Mouse (Mus musculus): Measurements from ENCODE around the gene Rars.
"Not testable (repeated sequence)": the region's sequence is repeated elsewhere in the genome, so short reads cannot be mapped to it uniquely, and the experiment has no call there.

Rars gene

DNA sequence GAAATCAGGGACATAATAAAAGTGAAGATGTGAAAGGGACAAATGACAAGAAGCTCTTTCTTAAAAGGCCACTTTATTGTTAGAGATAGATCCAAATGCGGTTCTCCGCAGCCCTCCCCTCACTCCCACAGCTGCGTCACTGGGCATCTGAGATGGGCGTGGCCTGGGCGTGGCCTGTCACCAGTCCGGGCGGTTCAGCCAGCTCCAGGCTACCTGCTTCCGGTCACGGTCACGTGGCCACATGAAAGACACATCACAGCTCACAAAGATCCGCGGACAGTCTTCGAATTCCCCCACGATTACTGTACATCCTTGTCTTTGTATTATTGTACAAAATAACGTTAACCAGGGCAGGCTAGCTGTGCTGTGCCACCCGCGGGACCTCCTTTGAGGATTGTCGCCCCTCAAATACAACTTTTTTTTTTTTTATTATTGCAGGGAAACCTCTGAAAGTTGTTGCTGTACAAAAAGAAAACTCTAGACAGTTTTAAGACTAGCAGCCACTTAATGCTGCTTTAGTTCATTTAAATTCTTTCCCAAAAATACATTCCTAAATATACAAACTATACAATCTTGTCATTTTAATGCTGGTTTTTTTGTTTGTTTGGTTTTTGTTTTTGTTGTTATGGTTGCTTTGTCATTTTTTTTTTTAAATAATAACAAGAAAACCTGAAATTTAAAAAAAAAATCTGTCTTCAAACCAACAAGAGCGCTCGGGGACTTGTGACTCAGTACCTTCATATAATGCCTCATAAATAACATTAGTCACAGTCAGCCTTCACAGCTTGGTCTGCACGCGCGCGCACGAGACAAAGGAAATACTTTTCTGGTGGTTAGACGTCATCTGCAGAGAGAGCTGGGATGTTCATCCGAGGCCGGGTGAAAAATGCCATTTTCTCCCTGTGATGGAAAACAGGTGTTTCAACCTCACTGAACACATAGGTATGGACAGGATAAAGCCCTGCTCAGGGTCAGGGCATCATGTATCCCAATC is 4.3 kb upstream of the Rars start:
- DNase-seq (ENCODE audit: low spot score in 2 of 2), result peak; percentile 38 to 46

DNA sequence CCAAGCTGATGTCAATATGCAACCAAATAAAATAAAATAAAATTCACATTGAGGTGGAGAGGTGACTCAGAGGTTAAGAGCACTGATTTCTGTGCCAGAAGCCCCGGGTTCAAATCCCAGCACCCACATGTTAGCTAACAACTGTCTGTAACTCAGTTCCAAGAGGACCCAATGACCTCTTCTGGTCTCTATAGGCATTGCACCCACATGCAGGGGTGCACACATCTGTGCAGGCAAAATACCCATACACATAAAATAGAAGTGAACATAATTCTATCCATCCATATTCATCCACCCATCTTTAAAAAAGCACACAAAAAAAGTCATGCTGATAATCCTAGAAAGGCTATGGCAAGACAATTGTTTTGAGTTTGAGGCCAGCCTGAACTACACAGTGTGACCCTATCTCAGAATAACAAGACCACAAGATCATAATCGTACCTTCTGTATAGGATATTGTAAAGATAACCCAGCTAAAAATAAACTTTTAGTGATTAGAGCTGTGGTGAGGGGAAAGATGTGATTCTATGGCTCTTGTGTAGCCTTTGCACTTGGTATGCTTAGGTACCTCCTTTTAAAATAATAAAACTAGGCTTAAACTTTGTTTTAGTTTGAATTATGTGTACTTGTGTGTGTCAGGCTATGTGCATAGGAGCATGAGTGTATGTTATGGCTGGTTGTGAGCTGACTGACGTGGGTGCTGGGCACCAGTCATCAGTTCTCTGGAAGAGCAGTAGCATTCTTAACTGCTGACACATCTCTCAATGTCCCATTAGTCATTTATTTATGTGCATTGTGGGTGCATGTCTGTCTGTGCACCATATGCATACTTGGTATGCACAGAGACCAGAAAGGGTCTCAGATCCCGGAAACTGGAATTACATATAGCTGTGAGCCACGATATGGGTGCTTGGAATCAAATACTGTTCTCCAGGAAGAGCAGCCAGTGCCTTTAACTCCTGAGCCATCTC is 3.1 kb upstream of the Rars start:
- no peak for DNase-seq (ENCODE audit: low spot score in 2 of 2)

DNA sequence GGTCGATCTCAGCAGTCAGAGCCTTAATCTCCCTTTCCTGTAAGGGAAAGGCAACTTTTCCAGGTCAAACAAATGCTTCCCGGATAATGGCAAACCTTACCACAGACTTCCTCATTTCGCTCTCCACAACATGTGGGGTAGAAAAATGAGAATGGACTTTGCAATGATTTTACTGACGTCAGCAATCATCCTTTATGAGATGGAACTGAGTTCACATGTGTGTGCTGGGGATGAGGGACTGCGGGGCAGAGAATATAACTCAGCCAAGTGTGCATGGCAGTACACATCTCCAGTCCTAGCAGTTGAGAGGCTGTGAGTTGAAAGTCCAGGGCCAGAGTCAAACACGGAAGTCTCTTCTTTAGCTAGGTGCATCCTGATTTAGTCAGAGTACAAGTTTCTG is 1.0 kb downstream of the Rars start:
- DNase-seq (ENCODE audit: low spot score in 2 of 2), result no peak

DNA sequence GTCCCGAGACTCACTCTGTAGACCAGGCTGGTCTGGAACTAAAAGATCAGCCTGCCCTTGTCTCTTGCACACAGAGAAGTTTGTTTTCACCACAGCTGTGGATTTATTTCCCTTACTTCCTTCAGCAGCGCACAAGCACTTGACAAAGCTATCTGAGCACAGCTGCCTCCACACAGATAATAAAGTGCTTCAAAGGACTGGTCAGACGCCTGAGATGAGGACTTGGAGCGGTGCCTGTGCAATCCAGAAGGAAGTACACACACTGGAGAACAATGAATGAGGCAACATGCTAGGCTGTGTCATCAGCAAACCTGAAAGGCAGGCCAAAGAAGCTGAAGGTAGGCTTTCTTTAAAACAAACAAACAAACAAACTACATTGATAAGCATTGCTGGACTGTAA is 2.2 kb downstream of the Rars start:
- DNase-seq (ENCODE audit: low spot score in 2 of 2), result no peak

DNA sequence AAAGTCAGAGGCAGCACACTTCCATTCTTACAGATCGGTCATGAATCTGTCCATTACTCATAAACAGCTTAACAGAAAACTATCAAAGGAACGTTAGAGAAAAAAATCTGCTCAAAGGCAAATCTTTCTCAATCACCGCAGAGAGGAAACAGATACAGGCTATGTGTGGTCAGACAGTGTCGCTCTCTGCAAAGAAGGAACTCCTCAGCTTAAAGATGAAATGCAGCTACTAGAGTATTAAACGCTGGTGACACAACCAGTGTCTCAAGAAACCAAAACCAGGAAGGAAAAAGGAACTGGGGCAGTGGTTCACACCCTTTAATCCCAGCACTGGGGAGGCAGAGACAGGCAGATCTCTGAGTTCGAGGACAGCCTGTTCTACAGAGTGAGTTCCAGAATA is 6.6 kb downstream of the Rars start:
- DNase-seq (ENCODE audit: low spot score in 2 of 2), result no peak

DNA sequence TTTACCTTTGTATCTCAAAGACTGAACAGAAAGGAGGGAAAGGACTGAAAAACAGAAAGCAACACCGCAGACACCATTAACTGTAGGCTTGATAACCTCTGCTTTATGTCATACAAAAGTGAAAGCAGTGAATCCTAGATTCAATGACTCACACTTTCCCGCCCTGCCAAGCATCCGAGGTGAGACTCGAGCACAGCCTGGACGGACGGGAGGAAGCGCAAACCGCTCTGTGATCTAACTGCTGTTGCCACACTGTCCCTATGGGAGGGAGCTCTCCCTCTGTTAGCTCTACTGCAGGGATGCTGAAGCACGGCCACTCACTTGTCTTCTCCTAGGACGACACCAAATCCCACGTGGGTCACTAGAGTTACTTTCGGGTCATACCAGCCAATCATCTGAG is 18.0 kb downstream of the Rars start:
- no peak for DNase-seq (ENCODE audit: low spot score in 2 of 2)

DNA sequence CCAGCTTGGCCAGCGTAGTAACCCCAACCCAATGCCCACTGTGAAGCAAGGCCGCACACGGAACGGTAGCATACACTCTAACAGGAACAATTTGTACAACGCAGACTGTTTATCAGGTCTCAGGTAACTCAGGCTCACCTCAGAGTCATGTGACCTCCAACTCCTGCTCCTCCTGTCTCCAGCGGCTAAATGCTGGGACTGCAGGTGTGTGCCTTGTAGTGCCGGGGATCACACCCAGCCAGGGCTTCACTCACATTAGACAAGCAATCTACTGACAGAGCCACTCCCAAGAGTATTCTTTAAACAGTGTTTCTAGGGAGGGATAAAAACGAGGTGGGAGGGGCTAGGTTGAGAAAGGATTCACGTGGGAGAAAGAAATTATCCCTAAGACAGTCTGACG is 22.8 kb downstream of the Rars start:
- DNase-seq (ENCODE audit: low spot score in 2 of 2), result no peak

DNA sequence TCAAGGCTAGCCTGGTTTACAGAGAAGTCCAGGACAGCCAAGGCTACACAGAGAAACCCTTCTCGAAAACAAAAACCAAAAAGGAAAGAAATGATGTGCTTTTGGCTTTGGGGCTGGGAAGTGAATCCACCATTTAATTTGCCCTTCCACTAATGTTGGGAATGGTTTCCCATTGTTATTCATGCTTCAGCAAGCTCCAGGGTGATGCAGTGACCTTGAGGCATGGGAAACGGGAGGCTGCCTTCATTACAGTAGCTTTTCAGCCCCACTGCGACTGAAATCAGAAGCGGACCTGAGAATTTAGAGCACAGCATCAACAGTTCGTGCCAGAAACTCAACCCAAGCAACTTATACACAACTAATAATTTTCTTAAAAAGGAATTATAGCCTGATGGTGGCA is 33.0 kb downstream of the Rars start:
- no peak for DNase-seq (ENCODE audit: low spot score in 2 of 2)

DNA sequence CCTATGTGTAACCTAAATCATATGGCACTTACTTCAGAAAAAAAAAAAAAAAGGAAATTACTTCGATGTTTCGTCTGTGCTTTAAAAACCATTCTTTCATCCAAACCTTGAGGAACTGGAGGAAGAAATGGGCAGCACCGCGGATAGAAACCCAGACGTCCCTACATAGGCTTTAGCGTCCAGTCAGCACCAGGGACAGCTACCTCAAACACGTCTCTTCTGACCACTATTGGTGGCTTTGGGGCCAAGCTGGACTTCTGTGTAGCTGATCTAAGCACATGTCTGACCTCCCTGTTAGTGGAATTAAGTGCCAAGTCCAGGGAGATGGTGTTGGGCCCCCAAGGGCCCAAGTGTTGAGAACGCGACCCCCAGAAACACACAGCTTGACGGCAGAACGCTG is 35.4 kb downstream of the Rars start, which contains the start of gene Fbll1:
Gene Fbll1, minus strand, starts transcription at position 11 of the 400 bp plus-strand sequence.
- DNase-seq (ENCODE audit: low spot score in 2 of 2), result peak; percentile 13 to 19

DNA sequence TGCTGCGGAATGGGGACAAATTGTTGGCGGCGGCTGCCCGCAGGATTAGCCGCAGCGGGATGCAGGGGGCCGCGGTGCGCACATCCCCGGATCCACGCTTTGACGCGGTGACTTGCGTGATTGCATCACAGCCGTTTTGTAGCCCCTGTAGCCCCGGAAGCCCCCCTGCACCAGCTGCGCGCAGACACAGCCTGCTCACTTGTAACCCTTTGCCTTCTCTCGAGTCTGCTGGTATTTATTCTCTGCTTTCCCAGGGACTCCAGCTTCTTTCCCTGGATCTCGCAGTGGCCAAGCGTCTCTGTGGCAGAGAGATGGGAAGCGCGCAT is 35.8 kb downstream of the Rars start:
- DNase-seq (ENCODE audit: low spot score in 2 of 2), result peak; percentile 66 to 69

DNA sequence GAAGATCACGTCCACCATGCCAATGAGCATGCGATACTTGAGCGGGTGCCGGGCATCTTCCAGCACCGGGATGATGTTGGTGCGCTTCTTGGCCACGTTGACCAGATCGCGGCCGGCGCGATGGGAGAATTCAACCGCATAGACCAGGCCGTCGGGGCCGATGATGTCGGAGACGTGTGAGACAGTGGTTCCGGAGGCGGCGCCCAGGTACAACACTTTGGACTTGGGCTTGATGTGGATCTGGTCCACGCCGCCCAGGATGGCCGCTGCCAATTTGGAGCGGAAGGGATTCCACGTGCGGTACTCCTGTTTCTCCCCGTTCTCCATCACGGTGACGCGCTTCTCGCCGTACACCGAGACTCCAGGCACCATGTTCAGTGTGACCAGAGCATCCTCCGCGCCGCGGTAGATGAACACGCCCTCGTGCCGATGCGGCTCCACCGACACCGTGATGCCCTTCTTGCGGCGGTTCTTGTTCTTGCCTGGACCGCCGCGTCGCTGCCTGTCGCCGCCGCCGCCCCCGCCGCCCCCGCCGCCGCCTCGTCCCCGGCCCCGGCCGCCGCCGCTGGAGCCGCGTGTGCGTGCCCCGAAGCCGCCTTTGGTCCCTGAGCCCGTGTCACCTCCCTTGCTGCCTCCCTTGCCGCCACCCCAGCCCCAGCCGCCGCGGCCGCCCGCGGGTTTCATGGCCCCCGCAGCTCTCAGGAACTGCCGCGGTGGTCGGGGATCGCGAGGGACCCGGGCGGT is 36.4 kb downstream of the Rars start:
- DNase-seq (ENCODE audit: low spot score in 2 of 2), result peak; percentile 20 to 32

DNA sequence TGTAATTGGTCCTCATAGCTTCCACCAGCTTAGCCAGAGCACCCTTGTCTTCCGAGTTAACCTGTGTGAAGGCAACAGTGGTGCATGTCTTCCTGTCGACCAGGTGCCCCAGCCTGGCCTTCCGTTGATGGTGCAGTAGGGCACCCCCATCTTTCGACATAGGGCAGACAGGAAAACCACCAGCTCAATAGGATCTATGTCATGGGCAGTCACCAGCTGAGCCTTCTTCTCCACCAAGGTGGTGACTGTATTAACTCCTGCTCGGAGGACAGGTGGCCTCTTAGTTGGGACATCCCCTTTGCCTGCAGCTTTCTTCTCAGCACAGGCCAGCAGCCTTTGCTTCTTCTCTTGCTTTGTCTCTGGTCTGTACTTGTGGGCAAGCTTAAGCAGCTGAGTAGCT is 41.5 kb downstream of the Rars start:
- DNase-seq (ENCODE audit: low spot score in 2 of 2), result not testable (repeated sequence)

DNA sequence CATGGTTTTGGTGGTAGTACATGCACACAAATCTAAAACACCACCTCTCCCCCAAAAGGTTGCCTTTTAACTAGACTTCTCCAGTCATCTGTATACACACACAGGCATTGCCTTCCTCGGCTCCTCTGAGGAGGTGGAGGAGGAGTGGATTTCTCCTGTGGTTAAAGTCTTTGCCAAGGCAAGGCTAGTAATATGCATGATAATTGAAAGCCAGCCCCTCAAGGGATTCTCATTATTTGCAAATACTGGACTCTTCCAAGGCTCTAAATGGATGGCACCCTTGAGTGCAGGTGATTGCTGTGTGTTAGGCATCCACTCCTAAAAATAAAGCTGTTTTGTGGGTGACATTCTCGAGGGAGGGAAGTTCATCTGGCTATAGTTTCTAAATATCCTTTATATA is 45.9 kb downstream of the Rars start:
- no peak for DNase-seq (ENCODE audit: low spot score in 2 of 2)

DNA sequence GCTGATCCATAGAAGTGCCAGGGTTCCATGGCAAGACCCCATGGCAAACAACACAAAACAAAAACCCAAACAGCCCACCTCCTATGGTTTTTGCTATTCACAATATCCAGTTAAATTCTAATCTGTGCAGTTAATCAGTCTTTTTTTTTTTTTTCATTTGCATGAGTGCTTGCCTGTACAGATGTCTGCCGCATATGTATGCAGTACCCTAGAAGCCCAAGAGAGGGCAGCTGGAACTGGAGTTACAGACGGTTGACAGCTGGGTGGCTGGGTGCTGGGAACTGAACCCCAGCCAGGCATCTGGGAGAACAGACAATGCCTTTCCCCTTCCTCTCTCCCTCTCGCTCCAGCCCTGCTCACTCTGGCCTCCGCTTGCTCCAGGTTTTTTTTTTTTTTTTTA is 49.8 kb downstream of the Rars start:
- DNase-seq (ENCODE audit: low spot score in 2 of 2), result no peak

DNA sequence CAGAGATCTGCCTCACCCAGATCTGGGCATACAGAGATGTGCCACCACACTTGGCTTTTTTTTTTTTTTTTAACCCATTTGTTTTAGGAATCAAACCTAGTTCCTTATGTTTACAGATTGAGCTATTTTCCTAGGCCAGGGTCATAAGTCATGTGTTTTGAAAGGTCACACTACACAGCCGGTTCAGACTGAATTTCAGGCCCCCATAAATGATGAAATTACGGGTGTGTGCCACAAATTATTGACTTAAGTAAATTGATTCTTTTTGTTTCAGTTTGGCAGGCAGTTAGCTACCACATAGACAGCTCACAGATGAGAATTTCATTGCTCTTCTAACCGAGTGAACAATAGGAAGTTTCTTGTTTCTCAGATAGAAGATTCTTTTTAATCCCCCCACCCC is 50.3 kb downstream of the Rars start:
- no peak for DNase-seq (ENCODE audit: low spot score in 2 of 2)

DNA sequence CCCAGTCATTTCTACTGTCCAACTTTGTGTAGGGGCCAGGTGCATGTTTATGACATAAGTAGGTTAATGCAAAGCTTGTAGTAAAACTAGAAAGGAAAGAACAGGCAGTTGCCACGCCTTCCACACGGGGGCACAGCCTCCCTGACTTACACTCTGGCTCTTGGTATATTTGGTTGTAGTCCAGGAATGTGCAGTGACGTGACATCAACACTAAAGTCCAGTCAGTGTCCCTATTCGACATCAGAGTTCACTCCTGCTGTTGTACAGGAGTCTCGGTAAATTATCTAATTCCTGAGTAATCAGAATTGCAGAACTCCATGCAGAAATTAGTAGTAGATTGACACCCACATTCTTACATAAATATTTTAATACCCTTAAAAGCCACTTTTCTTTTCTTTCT is 51.3 kb downstream of the Rars start:
- DNase-seq (ENCODE audit: low spot score in 2 of 2), result no peak

DNA sequence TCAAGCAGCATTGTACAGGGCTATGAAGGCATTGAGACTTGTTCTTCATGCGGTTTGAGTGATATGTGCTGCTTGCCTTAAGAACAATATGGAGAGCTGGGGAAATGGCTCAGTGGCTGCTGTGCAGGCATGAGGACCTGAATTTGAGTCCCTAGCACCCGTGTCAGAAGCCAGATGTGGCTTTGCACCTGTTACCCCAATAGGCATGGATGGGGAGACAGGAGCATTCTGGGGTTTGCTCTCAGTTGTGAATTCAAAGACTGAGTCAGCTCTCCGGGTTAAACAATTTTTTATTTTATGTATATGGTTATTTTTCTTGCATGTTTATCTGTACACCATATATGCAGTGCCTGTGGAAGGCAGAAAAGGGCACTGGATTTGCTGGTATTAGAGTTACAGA is 51.9 kb downstream of the Rars start:
- no peak for DNase-seq (ENCODE audit: low spot score in 2 of 2)

DNA sequence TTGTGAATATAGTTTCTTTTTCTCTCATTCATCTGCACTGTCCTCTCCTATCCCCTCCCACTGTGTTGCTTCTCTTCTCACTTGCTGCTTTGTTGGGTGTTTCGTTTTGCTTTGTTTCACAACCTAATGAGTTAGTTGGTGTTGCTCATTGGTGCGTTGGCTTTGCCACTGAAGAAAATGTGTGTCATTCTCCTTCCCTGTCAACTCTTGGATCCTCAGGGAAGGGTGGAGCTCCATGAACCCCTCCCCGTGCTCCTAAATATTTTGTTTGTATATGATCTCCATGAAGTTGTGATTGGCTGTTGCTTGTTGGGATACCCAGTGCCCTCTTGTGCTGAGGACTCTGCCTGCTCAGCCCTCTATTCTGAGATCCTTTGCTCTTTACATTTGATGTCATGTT is 54.0 kb downstream of the Rars start:
- DNase-seq (ENCODE audit: low spot score in 2 of 2), result no peak

DNA sequence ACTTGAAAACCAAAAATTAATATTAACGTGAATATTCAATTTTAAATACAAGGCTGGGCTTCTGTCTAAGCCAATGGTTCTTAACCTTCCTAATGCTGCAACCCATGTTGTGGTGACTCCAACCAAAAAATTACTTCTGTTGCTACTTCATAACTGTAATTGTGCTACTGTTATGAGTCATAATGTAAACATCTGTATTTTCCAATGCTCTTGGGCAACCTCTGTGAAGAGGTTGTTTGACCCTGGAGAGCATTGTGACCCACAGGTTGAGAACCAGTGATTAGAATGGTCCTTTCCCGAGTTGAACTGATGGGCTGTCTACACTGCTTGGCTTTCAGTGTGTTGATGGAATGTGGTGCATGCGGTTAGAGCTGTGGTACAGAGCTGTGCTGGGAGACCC is 57.9 kb downstream of the Rars start:
- DNase-seq (ENCODE audit: low spot score in 2 of 2), result no peak

DNA sequence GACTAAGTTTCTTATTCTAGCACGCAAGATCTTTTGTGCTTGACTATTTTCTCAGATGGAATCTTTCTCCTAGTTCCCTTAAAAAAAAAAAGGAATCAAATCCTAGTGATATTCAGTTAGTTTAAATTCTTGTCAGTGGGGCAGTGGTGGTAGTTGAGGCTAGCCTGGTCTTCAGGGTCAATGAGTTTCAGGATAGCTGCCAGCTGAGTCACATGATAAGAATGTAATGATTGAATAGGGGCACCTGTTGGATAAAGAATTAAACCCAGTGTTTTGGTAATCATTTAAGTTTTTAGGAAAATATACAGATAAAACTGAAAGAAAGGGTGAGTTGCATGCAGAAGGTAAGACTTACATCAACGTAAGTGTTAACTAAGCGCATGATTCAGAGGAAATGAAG is 58.7 kb downstream of the Rars start:
- DNase-seq (ENCODE audit: low spot score in 2 of 2), result no peak

DNA sequence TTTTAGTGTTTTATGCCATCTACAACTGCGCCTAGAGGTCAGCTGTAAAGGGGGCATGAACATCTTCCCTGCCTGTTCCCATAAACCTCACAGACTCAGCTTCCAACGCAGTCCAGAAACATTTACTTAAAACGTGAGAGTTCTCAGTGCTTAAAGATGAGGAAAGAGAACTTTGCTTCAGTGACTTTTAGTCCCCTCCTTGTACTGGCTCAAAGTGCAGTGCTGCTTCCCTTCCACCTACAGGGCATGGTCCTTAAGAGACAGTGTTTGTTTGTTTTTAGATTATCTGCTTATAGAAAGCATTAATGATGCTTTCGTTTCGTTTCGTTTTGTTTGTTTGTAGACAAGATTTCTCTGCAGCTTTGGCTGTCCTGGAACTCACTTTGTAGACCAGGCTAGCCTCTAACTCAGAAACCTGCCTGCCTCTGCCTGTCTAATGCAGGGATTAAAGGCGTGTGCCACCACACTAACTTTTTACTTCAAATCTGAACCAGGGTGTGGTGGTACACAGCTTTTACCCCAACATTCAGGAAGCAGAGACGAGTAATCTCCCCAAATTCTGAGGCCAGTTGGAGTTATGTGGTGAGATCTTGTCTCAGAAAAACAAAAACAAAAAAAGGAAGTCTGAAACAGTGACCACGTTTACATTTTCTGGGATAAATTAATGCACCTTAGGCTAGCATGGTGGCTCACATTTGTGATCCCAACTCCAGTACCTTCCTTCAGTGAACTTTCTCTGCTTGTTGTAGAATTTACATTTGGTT is 63.4 kb downstream of the Rars start:
- no peak for DNase-seq (ENCODE audit: low spot score in 2 of 2)
